Mouse (Mus musculus) limb, embryonic 10.5 days (tissue): ENCODE data around the gene Ripor2. TPM values are rescaled to one million over a fixed set of nuclear protein-coding genes. Genes with fewer than 3 reads are reported as not detected.

Experiments
- DNase-seq: peaks from one replicate; pipeline ENCODE4 v3.0.0-alpha.2; 2017; ENCODE audit warnings: low spot score
- H3K27ac ChIP-seq: fragments of 300-500 bp; sonication (generic); 2 replicates; pipeline ENCODE4 v1.5.1; 2016; ENCODE audit warnings: mild to moderate bottlenecking
- H3K27me3 ChIP-seq: fragments of 300-500 bp; sonication (generic); 2 replicates; pipeline ENCODE4 v1.6.1; 2016; ENCODE audit warnings: low read depth, mild to moderate bottlenecking; ENCODE audit not compliant: poor library complexity, severe bottlenecking
- H3K36me3 ChIP-seq: fragments of 300-500 bp; sonication (generic); 2 replicates; pipeline ENCODE4 v1.6.1; 2016; ENCODE audit warnings: mild to moderate bottlenecking, moderate library complexity
- H3K4me1 ChIP-seq: fragments of 300-500 bp; sonication (generic); 2 replicates; pipeline ENCODE4 v1.6.1; 2016
- H3K4me3 ChIP-seq: fragments of 300-500 bp; sonication (generic); 2 replicates; pipeline ENCODE4 v1.5.1; 2016; ENCODE audit warnings: mild to moderate bottlenecking, moderate library complexity
- H3K9me3 ChIP-seq: fragments of 300-500 bp; sonication (generic); replicated peaks from 2 replicates; pipeline ENCODE4 v1.6.1; 2016; ENCODE audit warnings: mild to moderate bottlenecking
- WGBS: fragments of 180-500 bp; shearing (Covaris S2); methylation state at CpG from one replicate; pipeline ENCODE4 v1.1.7; 2016; 5-methylcytosine and 5-hydroxymethylcytosine counted together
- polyA plus RNA-seq: library from polyadenylated mRNA; unstranded; fragments of >200 nt; fragmentation: Nextera tagmentation; extraction: Ambion mirVana; gene quantifications from 2 replicates; pipeline ENCODE4 v1.2.1, GENCODE M21; 2016

Ripor2 gene
- polyA plus RNA-seq, 1 experiment from 2014 or later: 0.90 TPM

- no peaks in the 10 kb centered on the region for H3K36me3 ChIP-seq
- 88% methylated on average over 2 of the region's 2 CpGs for WGBS
- no peak overlapping the region for H3K4me3 ChIP-seq
Observed at GRCm38 (mm10) chr13:24647444-24647843, 65.5 kb downstream of the Ripor2 start.

GRCm38 (mm10) chr13:24648027-24648426 is 66.0 kb downstream of the Ripor2 start:
- 79% methylated on average over 5 of the region's 5 CpGs for WGBS
- 0 out of 2 replicates have a peak, but pooled peaks cover 3% of the 10 kb centered on the region for H3K4me1 ChIP-seq
- no peak overlapping the region for H3K27ac ChIP-seq
- H3K4me3 ChIP-seq: no peak overlapping the region
- H3K9me3 ChIP-seq: no peaks in the 10 kb centered on the region
- no peaks in the 10 kb centered on the region for H3K27me3 ChIP-seq
- no peaks in the 10 kb centered on the region for H3K36me3 ChIP-seq
- no peak for DNase-seq

More at GRCm38 (mm10) chr13:24647444-24647843, 65.5 kb downstream of the Ripor2 start:
- H3K9me3 ChIP-seq: no peaks in the 10 kb centered on the region
- no peak overlapping the region for H3K27ac ChIP-seq
- no peak for DNase-seq
- no peaks in the 10 kb centered on the region for H3K27me3 ChIP-seq
- 0 out of 2 replicates have a peak, but pooled peaks cover 3% of the 10 kb centered on the region for H3K4me1 ChIP-seq

GRCm38 (mm10) chr13:24648668-24649067 is 66.7 kb downstream of the Ripor2 start:
- H3K36me3 ChIP-seq: no peaks in the 10 kb centered on the region
- no peak overlapping the region for H3K4me3 ChIP-seq
- DNase-seq: no peak
- no peaks in the 10 kb centered on the region for H3K9me3 ChIP-seq
- WGBS: 91% methylated on average over 3 of the region's 3 CpGs
- H3K27me3 ChIP-seq: no peaks in the 10 kb centered on the region
- H3K4me1 ChIP-seq: 0 out of 2 replicates have a peak, but pooled peaks cover 3% of the 10 kb centered on the region
- H3K27ac ChIP-seq: no peak overlapping the region

- no peaks in the 10 kb centered on the region for H3K9me3 ChIP-seq
- H3K36me3 ChIP-seq: no peaks in the 10 kb centered on the region
- DNase-seq: no peak
- 0 out of 2 replicates have a peak, but pooled peaks cover 3% of the 10 kb centered on the region for H3K4me1 ChIP-seq
- H3K27ac ChIP-seq: no peak overlapping the region
- H3K27me3 ChIP-seq: no peaks in the 10 kb centered on the region
- no peak overlapping the region for H3K4me3 ChIP-seq
- 59% methylated on average over 2 of the region's 2 CpGs for WGBS
Observed at GRCm38 (mm10) chr13:24649099-24649498, 67.1 kb downstream of the Ripor2 start.

- no peaks in the 10 kb centered on the region for H3K36me3 ChIP-seq
- 87% methylated on average over 3 of the region's 3 CpGs for WGBS
- H3K27me3 ChIP-seq: no peaks in the 10 kb centered on the region
- H3K4me3 ChIP-seq: no peak overlapping the region
- H3K9me3 ChIP-seq: no peaks in the 10 kb centered on the region
- 0 out of 2 replicates have a peak, but pooled peaks cover 3% of the 10 kb centered on the region for H3K4me1 ChIP-seq
- H3K27ac ChIP-seq: no peak overlapping the region
- DNase-seq: no peak
Observed at GRCm38 (mm10) chr13:24651018-24651417, 69.0 kb downstream of the Ripor2 start.

- 81% methylated on average over 12 of the region's 12 CpGs for WGBS
- Histone ChIP-seq H3K27me3 (no peaks in the 10 kb centered on the region), H3K36me3 (no peaks in the 10 kb centered on the region), H3K9me3 (no peaks in the 10 kb centered on the region), H3K4me1 (no peaks in the 10 kb centered on the region), H3K4me3 (no peak overlapping the region), H3K27ac (no peak overlapping the region)
- DNase-seq: no peak
Observed at GRCm38 (mm10) chr13:24654919-24655635, 73.1 kb downstream of the Ripor2 start.

- Histone ChIP-seq H3K27ac (no peak overlapping the region), H3K4me1 (no peaks in the 10 kb centered on the region), H3K36me3 (no peaks in the 10 kb centered on the region), H3K27me3 (no peaks in the 10 kb centered on the region), H3K4me3 (no peak overlapping the region), H3K9me3 (no peaks in the 10 kb centered on the region)
- no peak for DNase-seq
- WGBS: 67% methylated on average over 15 of the region's 15 CpGs
Observed at GRCm38 (mm10) chr13:24656719-24657497, 74.9 kb downstream of the Ripor2 start.

GRCm38 (mm10) chr13:24666763-24667162 is 84.8 kb downstream of the Ripor2 start:
- Histone ChIP-seq H3K4me3 (no peak overlapping the region), H3K4me1 (no peaks in the 10 kb centered on the region), H3K36me3 (no peaks in the 10 kb centered on the region), H3K27ac (no peak overlapping the region), H3K27me3 (no peaks in the 10 kb centered on the region), H3K9me3 (no peaks in the 10 kb centered on the region)
- 91% methylated on average over 4 of the region's 4 CpGs for WGBS
- DNase-seq: no peak

GRCm38 (mm10) chr13:24668556-24668955 is 86.6 kb downstream of the Ripor2 start:
- no peaks in the 10 kb centered on the region for H3K9me3 ChIP-seq
- no peak overlapping the region for H3K27ac ChIP-seq
- no peak overlapping the region for H3K4me3 ChIP-seq
- WGBS: 51% methylated on average over 2 of the region's 2 CpGs
- no peaks in the 10 kb centered on the region for H3K4me1 ChIP-seq
- H3K27me3 ChIP-seq: no peaks in the 10 kb centered on the region
- no peak for DNase-seq
- no peaks in the 10 kb centered on the region for H3K36me3 ChIP-seq

- no peaks in the 10 kb centered on the region for H3K9me3 ChIP-seq
- WGBS: 82% methylated on average over 2 of the region's 2 CpGs
- H3K4me3 ChIP-seq: no peak overlapping the region
- DNase-seq: no peak
- H3K36me3 ChIP-seq: no peaks in the 10 kb centered on the region
- no peaks in the 10 kb centered on the region for H3K4me1 ChIP-seq
- H3K27ac ChIP-seq: no peak overlapping the region
- H3K27me3 ChIP-seq: no peaks in the 10 kb centered on the region
Observed at GRCm38 (mm10) chr13:24670676-24671075, 88.7 kb downstream of the Ripor2 start.

- 50% methylated on average over 15 of the region's 15 CpGs for WGBS
- DNase-seq: no peak
- Histone ChIP-seq H3K36me3 (no peaks in the 10 kb centered on the region), H3K4me1 (peaks cover 7% of the 10 kb centered on the region; the same call in 1 of the 2 replicates), H3K4me3 (no peak overlapping the region), H3K27ac (no peak overlapping the region), H3K27me3 (no peaks in the 10 kb centered on the region), H3K9me3 (no peaks in the 10 kb centered on the region)
Observed at GRCm38 (mm10) chr13:24679027-24679680, 97.2 kb downstream of the Ripor2 start.

GRCm38 (mm10) chr13:24680951-24681350 is 99.0 kb downstream of the Ripor2 start:
- no peaks in the 10 kb centered on the region for H3K9me3 ChIP-seq
- H3K27ac ChIP-seq: no peak overlapping the region
- H3K27me3 ChIP-seq: no peaks in the 10 kb centered on the region
- H3K4me1 ChIP-seq: peaks cover 7% of the 10 kb centered on the region; the same call in 1 of the 2 replicates
- WGBS: 94% methylated on average over 4 of the region's 4 CpGs
- H3K4me3 ChIP-seq: no peak overlapping the region
- no peaks in the 10 kb centered on the region for H3K36me3 ChIP-seq
- no peak for DNase-seq

GRCm38 (mm10) chr13:24682346-24682745 is 100.4 kb downstream of the Ripor2 start:
- H3K27ac ChIP-seq: no peak overlapping the region
- DNase-seq: no peak
- no peak overlapping the region for H3K4me3 ChIP-seq
- H3K27me3 ChIP-seq: 0 out of 2 replicates have a peak, but pooled peaks cover 5% of the 10 kb centered on the region
- WGBS: 81% methylated on average over 5 of the region's 5 CpGs
- H3K4me1 ChIP-seq: peaks cover 7% of the 10 kb centered on the region; the same call in 1 of the 2 replicates
- H3K9me3 ChIP-seq: no peaks in the 10 kb centered on the region
- H3K36me3 ChIP-seq: no peaks in the 10 kb centered on the region
